Mouse (Mus musculus) forebrain, embryonic 16.5 days (tissue): ENCODE measurements around the gene Akap7. TPM values are rescaled to one million over a fixed set of nuclear protein-coding genes. Genes with fewer than 3 reads are reported as not detected.

Source experiments
- ATAC-seq: fragments of 200-750 bp; cut with Nextera tagmentation; 2 replicates; pipeline ENCODE4 v1.8.0; 2017; ENCODE audit warnings: mild to moderate bottlenecking, moderate library complexity
- H3K27ac ChIP-seq: fragments of 300-500 bp; sonication (generic); 2 replicates; pipeline ENCODE4 v1.5.1; 2014; ENCODE audit warnings: low read length, control low read depth
- H3K27me3 ChIP-seq: fragments of 300-500 bp; sonication (generic); replicated peaks from 2 replicates; pipeline ENCODE4 v1.6.1; 2014; ENCODE audit warnings: low read length; ENCODE audit not compliant: control insufficient read depth, insufficient read depth
- H3K36me3 ChIP-seq: fragments of 300-500 bp; sonication (generic); 2 replicates; pipeline ENCODE4 v1.6.1; 2014; ENCODE audit not compliant: control insufficient read depth, insufficient read depth
- H3K4me1 ChIP-seq: fragments of 300-500 bp; sonication (generic); replicated peaks from 2 replicates; pipeline ENCODE4 v1.6.1; 2014; ENCODE audit warnings: low read length; ENCODE audit not compliant: control insufficient read depth, insufficient read depth
- H3K4me2 ChIP-seq: fragments of 300-500 bp; sonication (generic); 2 replicates; pipeline ENCODE4 v1.6.1; 2014; ENCODE audit warnings: mild to moderate bottlenecking, low read length, control low read depth
- H3K4me3 ChIP-seq: fragments of 300-500 bp; sonication (generic); replicated peaks from 2 replicates; pipeline ENCODE4 v1.5.1; 2014; ENCODE audit warnings: mild to moderate bottlenecking, low read length, control low read depth
- H3K9ac ChIP-seq: fragments of 300-500 bp; sonication (generic); replicated peaks from 2 replicates; pipeline ENCODE4 v1.6.1; 2014; ENCODE audit warnings: low read depth, low read length, control low read depth
- H3K9me3 ChIP-seq: fragments of 300-500 bp; sonication (generic); 2 replicates; pipeline ENCODE4 v1.6.1; 2016; ENCODE audit warnings: low read length; ENCODE audit not compliant: control insufficient read depth
- WGBS: fragments of 180-500 bp; shearing (Covaris S2); extraction: QIAGEN DNeasy Blood & Tissue Kit; methylation state at CpG from one replicate; pipeline ENCODE4 v1.1.7; 2014; 5-methylcytosine and 5-hydroxymethylcytosine counted together
- polyA plus RNA-seq: library from polyadenylated mRNA; unstranded; fragments of >200 nt; fragmentation: Nextera tagmentation; extraction: Ambion mirVana; gene quantifications from 2 replicates; pipeline ENCODE4 v1.2.1, GENCODE M21; 2015

Gene Akap7
- 33.3 and 37.1 TPM in 2 replicates for polyA plus RNA-seq

DNA sequence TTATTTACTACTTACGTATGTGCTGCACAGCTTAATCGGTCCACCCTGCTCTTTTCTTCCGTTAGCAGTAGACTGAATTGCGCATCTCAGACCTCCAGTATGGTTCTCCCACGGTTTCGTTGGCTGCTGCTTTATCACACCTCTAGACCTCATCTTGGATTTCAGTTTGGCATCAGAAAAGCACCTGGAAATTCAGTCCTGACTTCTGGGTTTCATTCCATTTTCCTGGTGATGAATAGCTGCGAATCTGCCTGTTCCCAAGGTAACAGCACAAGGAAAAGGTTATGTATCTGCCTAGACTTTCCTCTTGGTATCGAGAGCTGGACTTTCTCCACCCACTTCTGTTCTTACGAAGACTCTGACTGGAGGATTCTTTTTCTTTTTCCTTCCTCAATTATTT, at the start of gene Akap7:
Akap7 (minus strand) TSS at position 101 of the 400 bp plus-strand sequence.
- H3K4me3 ChIP-seq: no peak within 1 kb of the TSS
- no peak within 1 kb of the TSS for H3K9ac ChIP-seq
- H3K4me2 ChIP-seq: no peak within 1 kb of the TSS
- H3K27me3 ChIP-seq: no peaks in the 10 kb centered on the region
- H3K9me3 ChIP-seq: no peaks in the 10 kb centered on the region
- H3K4me1 ChIP-seq: peaks cover 8% of the 10 kb centered on the region
- H3K27ac ChIP-seq: no peak within 1 kb of the TSS
- no peak for ATAC-seq
- H3K36me3 ChIP-seq: no peaks in the 10 kb centered on the region
- WGBS: 89% methylated on average over 9 of the region's 9 CpGs

DNA sequence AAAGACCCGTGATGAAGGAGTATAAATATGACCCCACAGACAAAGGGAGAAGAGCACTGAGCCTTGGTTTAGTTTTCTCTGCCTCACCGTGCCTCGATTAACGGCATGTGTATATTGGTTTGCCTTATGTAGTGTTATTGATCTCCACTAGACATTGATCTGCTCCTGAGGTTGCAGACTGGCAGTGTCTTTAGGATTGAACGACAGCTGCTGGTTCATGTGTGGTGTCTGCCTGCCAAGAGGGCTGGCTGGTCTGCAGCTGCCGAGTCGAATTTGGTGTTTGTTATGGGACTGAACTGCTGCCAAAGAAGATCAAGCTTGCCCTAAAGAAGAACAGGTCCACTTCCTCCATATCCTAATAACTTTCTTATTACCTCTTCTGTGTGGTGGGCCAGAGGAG, 46.7 kb upstream of the Akap7 start:
- H3K9me3 ChIP-seq: no peaks in the 10 kb centered on the region
- no peak overlapping the region for H3K4me2 ChIP-seq
- no peak for ATAC-seq
- H3K27me3 ChIP-seq: no peaks in the 10 kb centered on the region
- WGBS: 81% methylated on average over 7 of the region's 7 CpGs
- H3K4me3 ChIP-seq: no peak overlapping the region
- no peaks in the 10 kb centered on the region for H3K36me3 ChIP-seq
- no peak overlapping the region for H3K9ac ChIP-seq
- H3K4me1 ChIP-seq: no peaks in the 10 kb centered on the region; the same call in 1 of the 2 replicates
- no peak overlapping the region for H3K27ac ChIP-seq

- 81% methylated on average over 3 of the region's 3 CpGs for WGBS
- no peak overlapping the region for H3K9ac ChIP-seq
- ATAC-seq: no peak
- H3K4me2 ChIP-seq: no peak overlapping the region
- H3K4me3 ChIP-seq: no peak overlapping the region
- no peaks in the 10 kb centered on the region for H3K27me3 ChIP-seq
- no peaks in the 10 kb centered on the region for H3K9me3 ChIP-seq
- H3K27ac ChIP-seq: no peak overlapping the region
- H3K4me1 ChIP-seq: no peaks in the 10 kb centered on the region
- no peaks in the 10 kb centered on the region for H3K36me3 ChIP-seq
These were observed 46.3 kb upstream of the Akap7 start for GRCm38 (mm10) chr10:25353941-25354340.

- Histone ChIP-seq H3K36me3 (no peaks in the 10 kb centered on the region), H3K4me3 (no peak overlapping the region), H3K9ac (no peak overlapping the region), H3K9me3 (0 out of 2 replicates have a peak, but pooled peaks cover 2% of the 10 kb centered on the region), H3K27me3 (no peaks in the 10 kb centered on the region), H3K4me2 (no peak overlapping the region), H3K4me1 (no peaks in the 10 kb centered on the region), H3K27ac (no peak overlapping the region)
- ATAC-seq: no peak
These were observed 35.1 kb upstream of the Akap7 start for GRCm38 (mm10) chr10:25342801-25343200.

DNA sequence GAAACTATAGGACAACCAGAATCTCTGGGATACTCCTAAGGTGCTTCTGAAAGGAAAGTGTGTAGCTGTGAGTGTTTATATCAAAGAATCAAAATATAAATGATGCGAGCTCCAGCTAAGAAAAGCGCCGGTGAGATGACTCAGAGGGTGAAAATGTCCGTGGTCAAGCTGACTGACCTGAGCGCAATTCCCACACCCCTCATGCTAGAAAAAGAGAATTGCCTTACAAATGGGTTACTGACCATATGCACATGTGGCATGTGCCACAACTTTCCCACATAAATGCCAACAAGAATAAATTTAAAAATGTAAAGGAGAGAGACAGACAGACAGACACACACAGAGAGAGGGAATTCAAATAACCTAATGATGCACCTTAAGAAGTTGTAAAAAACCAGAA, 33.0 kb upstream of the Akap7 start:
- Histone ChIP-seq H3K36me3 (no peaks in the 10 kb centered on the region), H3K9me3 (0 out of 2 replicates have a peak, but pooled peaks cover 2% of the 10 kb centered on the region), H3K9ac (no peak overlapping the region), H3K4me2 (no peak overlapping the region), H3K4me3 (no peak overlapping the region), H3K4me1 (no peaks in the 10 kb centered on the region), H3K27me3 (no peaks in the 10 kb centered on the region), H3K27ac (no peak overlapping the region)
- WGBS: over 99% methylated on average over 5 of the region's 5 CpGs
- no peak for ATAC-seq

DNA sequence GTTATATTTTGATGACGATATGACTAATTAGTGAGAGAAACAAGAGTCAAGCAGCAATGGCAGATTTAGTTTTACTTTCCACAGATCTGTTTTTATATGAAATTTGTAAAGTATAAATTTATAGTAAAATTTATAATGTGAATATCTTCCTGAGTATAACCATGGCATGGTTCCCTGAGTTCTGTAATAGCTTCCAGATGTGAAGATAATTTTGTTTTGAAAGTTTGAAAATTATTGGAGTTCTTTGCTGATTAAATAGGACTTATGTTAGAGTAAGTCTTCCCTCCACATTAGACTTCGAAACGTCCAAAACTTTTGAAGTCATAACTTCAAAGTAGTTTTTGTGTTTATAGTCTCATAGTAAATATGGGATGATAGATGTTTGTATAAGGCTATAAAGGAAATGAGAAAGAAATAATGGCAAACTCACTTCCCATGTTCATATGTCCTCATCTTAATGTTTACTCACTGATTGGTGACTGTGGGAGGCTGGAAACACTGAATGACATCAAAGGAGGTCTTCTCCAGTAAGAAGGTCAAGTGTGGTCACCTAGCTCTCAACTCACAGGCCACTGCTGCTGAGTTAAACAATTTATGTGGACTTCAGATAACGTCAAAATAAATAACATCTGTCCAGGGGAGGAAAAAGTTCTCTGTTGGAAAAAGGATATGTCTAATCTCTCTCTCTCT, 25.9 kb upstream of the Akap7 start:
- Histone ChIP-seq H3K36me3 (no peaks in the 10 kb centered on the region), H3K4me1 (no peaks in the 10 kb centered on the region), H3K27ac (no peak overlapping the region), H3K9ac (no peak overlapping the region), H3K27me3 (no peaks in the 10 kb centered on the region), H3K9me3 (no peaks in the 10 kb centered on the region), H3K4me3 (no peak overlapping the region), H3K4me2 (no peak overlapping the region)
- ATAC-seq: no peak
- 85% methylated on average over 4 of the region's 4 CpGs for WGBS

- H3K27ac ChIP-seq: no peak overlapping the region
- H3K4me2 ChIP-seq: no peak overlapping the region
- ATAC-seq: no peak
- no peaks in the 10 kb centered on the region for H3K27me3 ChIP-seq
- no peak overlapping the region for H3K4me3 ChIP-seq
- H3K9me3 ChIP-seq: no peaks in the 10 kb centered on the region
- no peaks in the 10 kb centered on the region for H3K36me3 ChIP-seq
- H3K9ac ChIP-seq: no peak overlapping the region
- H3K4me1 ChIP-seq: no peaks in the 10 kb centered on the region
- 46% methylated on average over 9 of the region's 9 CpGs for WGBS
These were observed 23.8 kb upstream of the Akap7 start for GRCm38 (mm10) chr10:25331321-25332049.

GRCm38 (mm10) chr10:25330094-25330493, 22.4 kb upstream of the Akap7 start:
- no peak for ATAC-seq
- Histone ChIP-seq H3K9ac (no peak overlapping the region), H3K4me2 (no peak overlapping the region), H3K36me3 (no peaks in the 10 kb centered on the region), H3K4me3 (no peak overlapping the region), H3K27me3 (no peaks in the 10 kb centered on the region), H3K27ac (no peak overlapping the region), H3K4me1 (no peaks in the 10 kb centered on the region), H3K9me3 (no peaks in the 10 kb centered on the region)
- WGBS: 94% methylated on average over 7 of the region's 7 CpGs

- no peaks in the 10 kb centered on the region for H3K9me3 ChIP-seq
- WGBS: 84% methylated on average over 6 of the region's 6 CpGs
These were observed 19.8 kb upstream of the Akap7 start for GRCm38 (mm10) chr10:25327511-25327910.

More at GRCm38 (mm10) chr10:25327511-25327910, 19.8 kb upstream of the Akap7 start:
- H3K4me1 ChIP-seq: no peaks in the 10 kb centered on the region
- H3K9ac ChIP-seq: no peak overlapping the region
- no peaks in the 10 kb centered on the region for H3K36me3 ChIP-seq
- H3K4me3 ChIP-seq: no peak overlapping the region
- ATAC-seq: no peak
- H3K4me2 ChIP-seq: no peak overlapping the region
- no peak overlapping the region for H3K27ac ChIP-seq
- H3K27me3 ChIP-seq: no peaks in the 10 kb centered on the region
